Mouse (Mus musculus): ENCODE measurements around the gene Camsap1.

DNA sequence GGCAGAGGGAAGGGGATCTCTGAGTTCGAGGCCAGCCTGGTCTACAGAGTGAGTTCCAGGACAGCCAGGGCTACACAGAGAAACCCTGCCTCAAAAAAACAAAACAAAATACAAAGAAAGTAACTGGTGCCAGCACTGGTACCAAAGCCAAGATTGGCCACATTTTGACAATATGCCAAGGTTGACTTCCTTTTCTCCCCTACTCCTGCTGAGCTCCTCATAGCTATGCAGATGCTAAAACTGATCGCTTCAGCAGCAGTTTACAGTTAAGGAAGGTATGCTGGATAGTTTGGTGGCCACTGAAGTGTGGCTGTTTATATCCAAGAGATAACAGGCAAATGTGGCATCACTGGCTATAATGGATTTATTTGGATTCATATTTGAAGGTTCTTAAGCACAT is 9.2 kb upstream of the Camsap1 start:
- no peak for TF ChIP-seq POLR2A (IDR thresholded peaks at IDR 0.05; ENCODE audit: borderline replicate concordance, insufficient read depth, low read length)
- no peak for TF ChIP-seq CTCF (IDR thresholded peaks at IDR 0.05; ENCODE audit: borderline replicate concordance, insufficient read depth, low read depth, low read length)
